Comparison of ENCODE assay signal across 21 mouse cellular contexts in genomic region chr13:55761486-55761885, GRCm38 (mm10). TPM values are rescaled to one million over a fixed set of nuclear protein-coding genes. Genes with fewer than 3 reads are reported as not detected.
DNase-seq lines count a peak whose midpoint lies in the region; ATAC-seq lines count a peak whose summit lies in the region.
"Had no signal": no experiment of that assay in that cellular context is flagged by ENCODE, and none has a peak within 500 bp of the region (broad histone marks: within the 10 kb centered on the region; RNA-seq: fewer than 3 reads in every experiment).

No protein-coding gene starts in this region.

- no peak overlapping the region for H3K9ac ChIP-seq in midbrain, embryonic 11.5 days (ENCODE audit: low read length)
- no peak overlapping the region for H3K9ac ChIP-seq in midbrain, embryonic 16.5 days (ENCODE audit: low read depth, low read length)
- H3K9ac ChIP-seq in neural tube, embryonic 15.5 days (replicated peaks), result no peak overlapping the region
- H3K9ac ChIP-seq: forebrain, embryonic 15.5 days; hindbrain, embryonic 15.5 days had no signal

- H3K36me3 ChIP-seq in midbrain, embryonic 11.5 days (ENCODE audit: control insufficient read depth, insufficient read depth, low read length), result no peaks in the 10 kb centered on the region
- H3K36me3 ChIP-seq in midbrain, embryonic 16.5 days (ENCODE audit: control insufficient read depth, insufficient read depth, low read length), result no peaks in the 10 kb centered on the region
- no peaks in the 10 kb centered on the region for H3K36me3 ChIP-seq in limb, embryonic 10.5 days
- H3K36me3 ChIP-seq in neural tube, embryonic 15.5 days, result no peaks in the 10 kb centered on the region
- H3K36me3 ChIP-seq: forebrain, embryonic 15.5 days; heart, embryonic 13.5 days; hindbrain, embryonic 15.5 days had no signal

- no peaks in the 10 kb centered on the region for H3K9me3 ChIP-seq in midbrain, embryonic 11.5 days (ENCODE audit: control insufficient read depth, low read length)
- no peaks in the 10 kb centered on the region for H3K9me3 ChIP-seq in midbrain, embryonic 16.5 days (replicated peaks; ENCODE audit: control insufficient read depth, low read length, poor library complexity, severe bottlenecking)
- no peaks in the 10 kb centered on the region for H3K9me3 ChIP-seq in limb, embryonic 10.5 days (replicated peaks)
- H3K9me3 ChIP-seq in neural tube, embryonic 15.5 days (replicated peaks), result no peaks in the 10 kb centered on the region
- H3K9me3 ChIP-seq: forebrain, embryonic 15.5 days; heart, embryonic 13.5 days; hindbrain, embryonic 15.5 days had no signal

- no peaks in the 10 kb centered on the region for H3K27me3 ChIP-seq in midbrain, embryonic 11.5 days (ENCODE audit: control insufficient read depth, insufficient read depth, low read length)
- H3K27me3 ChIP-seq in midbrain, embryonic 16.5 days (ENCODE audit: control insufficient read depth, insufficient read depth, low read depth, low read length), result no peaks in the 10 kb centered on the region; the same call in 1 of the 2 replicates
- H3K27me3 ChIP-seq in limb, embryonic 10.5 days (ENCODE audit: low read depth, poor library complexity, severe bottlenecking), result no peaks in the 10 kb centered on the region
- no peaks in the 10 kb centered on the region for H3K27me3 ChIP-seq in neural tube, embryonic 15.5 days (replicated peaks)
- H3K27me3 ChIP-seq: forebrain, embryonic 15.5 days; heart, embryonic 13.5 days; hindbrain, embryonic 15.5 days had no signal

- peak; percentile 9 for DNase-seq in embryo, embryonic 10 days (ENCODE audit: low spot score)
- DNase-seq in embryo, embryonic 11 days, result no peak
- peak; percentile 76 for DNase-seq in midbrain, embryonic 11.5 days (ENCODE audit: low spot score, missing footprints)
- DNase-seq in limb, embryonic 10.5 days (ENCODE audit: low spot score), result no peak
- DNase-seq in gastrocnemius, postnatal 25 days, result no peak
- DNase-seq: adrenal gland, postnatal 10 days; B cell, adult 2 months; cerebellum, adult 11 months; cerebellum, adult 9-10 months; cerebellum, postnatal 25 days; gastrocnemius, postnatal 10 days; heart, postnatal 36 days; kidney, adult 11 months had no signal

- peaks cover 3% of the 10 kb centered on the region; the same call in 1 of the 2 replicates for H3K4me1 ChIP-seq in midbrain, embryonic 11.5 days (ENCODE audit: control insufficient read depth, insufficient read depth, low read length)
- H3K4me1 ChIP-seq in midbrain, embryonic 16.5 days (ENCODE audit: control insufficient read depth, insufficient read depth, low read length), result no peaks in the 10 kb centered on the region
- H3K4me1 ChIP-seq in limb, embryonic 10.5 days, result peaks cover 50% of the 10 kb centered on the region
- 0 out of 2 replicates have a peak, but pooled peaks cover 7% of the 10 kb centered on the region for H3K4me1 ChIP-seq in neural tube, embryonic 15.5 days
- H3K4me1 ChIP-seq: forebrain, embryonic 15.5 days; hindbrain, embryonic 15.5 days had no signal

- no peak overlapping the region for H3K27ac ChIP-seq in midbrain, embryonic 11.5 days (ENCODE audit: low read depth, low read length)
- no peak overlapping the region for H3K27ac ChIP-seq in midbrain, embryonic 16.5 days (ENCODE audit: low read length)
- peak overlapping the region; percentile 75; the same call in 1 of the 2 replicates for H3K27ac ChIP-seq in limb, embryonic 10.5 days
- H3K27ac ChIP-seq in neural tube, embryonic 15.5 days (replicated peaks), result no peak overlapping the region
- H3K27ac ChIP-seq: forebrain, embryonic 15.5 days; heart, embryonic 13.5 days; hindbrain, embryonic 15.5 days had no signal

- ATAC-seq in midbrain, embryonic 11.5 days (ENCODE audit: low FRiP score), result no peak
- ATAC-seq in midbrain, embryonic 16.5 days, result no peak
- ATAC-seq in neural tube, embryonic 15.5 days (ENCODE audit: low FRiP score), result no peak
- ATAC-seq: forebrain, embryonic 15.5 days had no signal

- H3K4me2 ChIP-seq in midbrain, embryonic 11.5 days, result no peak overlapping the region
- no peak overlapping the region for H3K4me2 ChIP-seq in midbrain, embryonic 16.5 days (ENCODE audit: low read length)
- no peak overlapping the region for H3K4me2 ChIP-seq in neural tube, embryonic 15.5 days
- H3K4me2 ChIP-seq: forebrain, embryonic 15.5 days; hindbrain, embryonic 15.5 days had no signal

- WGBS in midbrain, embryonic 11.5 days, result 81% methylated on average over 10 of the region's 10 CpGs
- 74% methylated on average over 10 of the region's 10 CpGs for WGBS in midbrain, embryonic 16.5 days
- WGBS in limb, embryonic 10.5 days, result 63% methylated on average over 10 of the region's 10 CpGs
- WGBS in neural tube, embryonic 15.5 days, result 73% methylated on average over 10 of the region's 10 CpGs

- H3K4me3 ChIP-seq in midbrain, embryonic 11.5 days (ENCODE audit: low read depth, low read length), result no peak overlapping the region
- no peak overlapping the region for H3K4me3 ChIP-seq in midbrain, embryonic 16.5 days (ENCODE audit: low read depth, low read length)
- no peak overlapping the region for H3K4me3 ChIP-seq in limb, embryonic 10.5 days
- no peak overlapping the region for H3K4me3 ChIP-seq in neural tube, embryonic 15.5 days (replicated peaks)
- H3K4me3 ChIP-seq: forebrain, embryonic 15.5 days; heart, embryonic 13.5 days; hindbrain, embryonic 15.5 days had no signal

RNA-seq across cellular contexts. Expression of gene Catsper3, which starts 22.9 kb away (rescaled TPM):
- not detected in 2 replicates for polyA plus RNA-seq in midbrain, embryonic 11.5 days (2014; fragmentation: Nextera tagmentation; extraction: Ambion mirVana)
- polyA plus RNA-seq in midbrain, embryonic 16.5 days (2015; fragmentation: Nextera tagmentation; extraction: Ambion mirVana), result 0.19 TPM in 1 of 2 replicates, not detected in the other
- polyA plus RNA-seq in limb, embryonic 10.5 days (2016; fragmentation: Nextera tagmentation; extraction: Ambion mirVana), result 0.25 TPM in 1 of 2 replicates, not detected in the other
- not detected for total RNA-seq in gastrocnemius, postnatal 25 days (2021)
- polyA plus RNA-seq in neural tube, embryonic 15.5 days (2015; fragmentation: Nextera tagmentation; extraction: Ambion mirVana), result 0.26 TPM in 1 of 2 replicates, not detected in the other
- total RNA-seq: heart, postnatal 36 days; MEL had no signal
- polyA plus RNA-seq: forebrain, embryonic 11.5 days; forebrain, embryonic 15.5 days; hindbrain, embryonic 11.5 days; hindbrain, embryonic 15.5 days had no signal

RNA-seq across cellular contexts. Expression of gene Pcbd2, which starts 34.3 kb away (rescaled TPM):
- 30.4 and 34.9 TPM in 2 replicates for polyA plus RNA-seq in midbrain, embryonic 11.5 days (2014; fragmentation: Nextera tagmentation; extraction: Ambion mirVana)
- polyA plus RNA-seq in midbrain, embryonic 16.5 days (2015; fragmentation: Nextera tagmentation; extraction: Ambion mirVana), result 17.5 and 20.0 TPM in 2 replicates
- 43.7 and 44.4 TPM in 2 replicates for polyA plus RNA-seq in limb, embryonic 10.5 days (2016; fragmentation: Nextera tagmentation; extraction: Ambion mirVana)
- 10 to 100 TPM; 20.2 to 22.0 TPM for total RNA-seq in gastrocnemius, postnatal 25 days (2021)
- polyA plus RNA-seq in neural tube, embryonic 15.5 days (2015; fragmentation: Nextera tagmentation; extraction: Ambion mirVana), result 21.7 and 34.8 TPM in 2 replicates

RNA-seq across cellular contexts. Expression of gene Txndc15, which starts 47.0 kb away (rescaled TPM):
- polyA plus RNA-seq in midbrain, embryonic 11.5 days (2014; fragmentation: Nextera tagmentation; extraction: Ambion mirVana), result 91.4 and 101 TPM in 2 replicates
- polyA plus RNA-seq in midbrain, embryonic 16.5 days (2015; fragmentation: Nextera tagmentation; extraction: Ambion mirVana), result 143 and 149 TPM in 2 replicates
- 65.9 and 76.8 TPM in 2 replicates for polyA plus RNA-seq in limb, embryonic 10.5 days (2016; fragmentation: Nextera tagmentation; extraction: Ambion mirVana)
- total RNA-seq in gastrocnemius, postnatal 25 days (2021), result 10 to 100 TPM; 27.1 to 28.2 TPM
- 140 and 149 TPM in 2 replicates for polyA plus RNA-seq in neural tube, embryonic 15.5 days (2015; fragmentation: Nextera tagmentation; extraction: Ambion mirVana)

Comparison
In these comparisons a context has a peak if more than half of its experiments do, and no peak if none do; other contexts are left out.
1. DNase-seq: peak in embryo, embryonic 10 days (single experiment) and midbrain, embryonic 11.5 days (single experiment); none in embryo, embryonic 11 days (single experiment), limb, embryonic 10.5 days (single experiment) and gastrocnemius, postnatal 25 days (single experiment).